Mouse (Mus musculus): ENCODE results near the gene Dclk2. TPM values are rescaled to one million over a fixed set of nuclear protein-coding genes. Genes with fewer than 3 reads are reported as not detected.

The Dclk2 gene
- polyA plus RNA-seq, 1 experiment, result 20.7 TPM

DNA sequence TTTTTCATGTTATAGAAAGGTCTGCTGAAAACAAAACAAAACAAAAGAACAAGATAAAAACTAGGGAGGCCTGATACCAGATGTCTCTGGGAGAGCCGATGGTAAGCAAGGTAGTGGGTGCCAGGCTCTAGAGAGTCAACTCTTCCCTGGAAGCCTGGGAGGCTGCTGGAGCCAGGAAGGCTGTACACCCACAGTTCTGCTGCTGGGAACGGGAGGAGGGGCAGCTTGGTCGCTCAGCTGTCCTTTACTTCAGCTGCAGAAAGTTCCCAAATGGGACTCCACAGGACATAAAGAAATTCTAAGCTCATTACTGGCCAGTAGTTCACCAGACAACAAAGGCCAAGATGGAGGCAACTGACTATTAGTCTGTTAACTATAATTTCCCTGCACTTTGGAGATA lies 50.2 kb downstream of the Dclk2 start:
- H3K27me3 ChIP-seq (ENCODE audit: control insufficient read depth, insufficient read depth, low read length, poor library complexity, severe bottlenecking), result no peaks in the 10 kb centered on the region; the same call in 1 of the 2 replicates
- no peaks in the 10 kb centered on the region for H3K9me3 ChIP-seq (replicated peaks; ENCODE audit: control insufficient read depth, insufficient read depth, low read length, poor library complexity, severe bottlenecking)
- no peaks in the 10 kb centered on the region for H3K4me1 ChIP-seq (ENCODE audit: control insufficient read depth, insufficient read depth, low read length)
- no peak overlapping the region for H3K27ac ChIP-seq (ENCODE audit: insufficient read depth, low read length)
- H3K9ac ChIP-seq (ENCODE audit: low read depth, poor library complexity, severe bottlenecking), result no peak overlapping the region
- TF ChIP-seq POLR2A (IDR thresholded peaks at IDR 0.05; ENCODE audit: insufficient read depth, low read length) (no peak), CTCF (IDR thresholded peaks at IDR 0.05; ENCODE audit: low read depth, low read length) (no peak)
- H3K4me3 ChIP-seq (ENCODE audit: low read depth, low read length), result no peak overlapping the region
- H3K36me3 ChIP-seq (ENCODE audit: control insufficient read depth, insufficient read depth, low read length, poor library complexity, severe bottlenecking), result no peaks in the 10 kb centered on the region

GRCm38 (mm10) chr3:86868721-86869120 lies 51.9 kb downstream of the Dclk2 start:
- H3K27me3 ChIP-seq (ENCODE audit: control insufficient read depth, insufficient read depth, low read length, poor library complexity, severe bottlenecking), result no peaks in the 10 kb centered on the region; the same call in 1 of the 2 replicates
- no peaks in the 10 kb centered on the region for H3K4me1 ChIP-seq (ENCODE audit: control insufficient read depth, insufficient read depth, low read length)
- TF ChIP-seq CTCF (IDR thresholded peaks at IDR 0.05; ENCODE audit: low read depth, low read length) (no peak), EP300 (IDR thresholded peaks at IDR 0.05; ENCODE audit: insufficient read depth, low read depth, low read length) (no peak), POLR2A (IDR thresholded peaks at IDR 0.05; ENCODE audit: insufficient read depth, low read length) (no peak)
- H3K9me3 ChIP-seq (replicated peaks; ENCODE audit: control insufficient read depth, insufficient read depth, low read length, poor library complexity, severe bottlenecking), result no peaks in the 10 kb centered on the region
- H3K4me3 ChIP-seq (ENCODE audit: low read depth, low read length), result no peak overlapping the region
- no peak overlapping the region for H3K9ac ChIP-seq (ENCODE audit: low read depth, poor library complexity, severe bottlenecking)
- H3K36me3 ChIP-seq (ENCODE audit: control insufficient read depth, insufficient read depth, low read length, poor library complexity, severe bottlenecking), result no peaks in the 10 kb centered on the region
- H3K27ac ChIP-seq (ENCODE audit: insufficient read depth, low read length), result no peak overlapping the region

GRCm38 (mm10) chr3:86863327-86864008 lies 57.2 kb downstream of the Dclk2 start:
- peak overlapping the region; percentile 59 for H3K27ac ChIP-seq (ENCODE audit: insufficient read depth, low read length)
- H3K9me3 ChIP-seq (replicated peaks; ENCODE audit: control insufficient read depth, insufficient read depth, low read length, poor library complexity, severe bottlenecking), result no peaks in the 10 kb centered on the region
- H3K27me3 ChIP-seq (ENCODE audit: control insufficient read depth, insufficient read depth, low read length, poor library complexity, severe bottlenecking), result no peaks in the 10 kb centered on the region; the same call in 1 of the 2 replicates
- TF ChIP-seq POLR2A (IDR thresholded peaks at IDR 0.05; ENCODE audit: insufficient read depth, low read length) (no peak), CTCF (IDR thresholded peaks at IDR 0.05; ENCODE audit: low read depth, low read length) (no peak), EP300 (IDR thresholded peaks at IDR 0.05; ENCODE audit: insufficient read depth, low read depth, low read length) (no peak)
- H3K9ac ChIP-seq (ENCODE audit: low read depth, poor library complexity, severe bottlenecking), result no peak overlapping the region
- H3K4me3 ChIP-seq (ENCODE audit: low read depth, low read length), result peak overlapping the region; percentile 44
- H3K36me3 ChIP-seq (ENCODE audit: control insufficient read depth, insufficient read depth, low read length, poor library complexity, severe bottlenecking), result no peaks in the 10 kb centered on the region
- peaks cover 5% of the 10 kb centered on the region for H3K4me1 ChIP-seq (ENCODE audit: control insufficient read depth, insufficient read depth, low read length)

DNA sequence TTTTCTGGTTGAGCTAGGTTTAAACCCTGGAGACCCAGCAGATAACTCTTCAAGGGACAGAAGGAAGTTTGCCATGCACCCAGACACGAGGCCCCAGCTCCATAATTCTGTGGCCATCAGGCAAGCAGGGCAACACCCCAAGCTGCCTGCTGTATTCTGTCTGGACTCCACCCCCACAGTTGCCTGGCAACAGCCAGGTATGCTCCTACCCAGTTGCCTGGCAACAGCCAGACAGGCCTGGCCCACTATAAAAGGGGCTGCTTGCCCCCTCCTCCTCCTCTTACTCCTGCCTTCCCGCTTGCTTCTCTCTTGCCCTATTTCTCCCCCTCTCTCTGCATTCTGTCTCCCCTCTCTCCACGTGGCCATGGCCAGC lies 57.7 kb downstream of the Dclk2 start:
- TF ChIP-seq CTCF (IDR thresholded peaks at IDR 0.05; ENCODE audit: low read depth, low read length) (no peak), EP300 (IDR thresholded peaks at IDR 0.05; ENCODE audit: insufficient read depth, low read depth, low read length) (no peak), POLR2A (IDR thresholded peaks at IDR 0.05; ENCODE audit: insufficient read depth, low read length) (no peak)
- peak overlapping the region; percentile 44 for H3K4me3 ChIP-seq (ENCODE audit: low read depth, low read length)
- H3K4me1 ChIP-seq (ENCODE audit: control insufficient read depth, insufficient read depth, low read length), result peaks cover 5% of the 10 kb centered on the region
- no peaks in the 10 kb centered on the region for H3K36me3 ChIP-seq (ENCODE audit: control insufficient read depth, insufficient read depth, low read length, poor library complexity, severe bottlenecking)
- no peaks in the 10 kb centered on the region; the same call in 1 of the 2 replicates for H3K27me3 ChIP-seq (ENCODE audit: control insufficient read depth, insufficient read depth, low read length, poor library complexity, severe bottlenecking)
- no peaks in the 10 kb centered on the region for H3K9me3 ChIP-seq (replicated peaks; ENCODE audit: control insufficient read depth, insufficient read depth, low read length, poor library complexity, severe bottlenecking)
- peak overlapping the region; percentile 59 for H3K27ac ChIP-seq (ENCODE audit: insufficient read depth, low read length)
- no peak overlapping the region for H3K9ac ChIP-seq (ENCODE audit: low read depth, poor library complexity, severe bottlenecking)

DNA sequence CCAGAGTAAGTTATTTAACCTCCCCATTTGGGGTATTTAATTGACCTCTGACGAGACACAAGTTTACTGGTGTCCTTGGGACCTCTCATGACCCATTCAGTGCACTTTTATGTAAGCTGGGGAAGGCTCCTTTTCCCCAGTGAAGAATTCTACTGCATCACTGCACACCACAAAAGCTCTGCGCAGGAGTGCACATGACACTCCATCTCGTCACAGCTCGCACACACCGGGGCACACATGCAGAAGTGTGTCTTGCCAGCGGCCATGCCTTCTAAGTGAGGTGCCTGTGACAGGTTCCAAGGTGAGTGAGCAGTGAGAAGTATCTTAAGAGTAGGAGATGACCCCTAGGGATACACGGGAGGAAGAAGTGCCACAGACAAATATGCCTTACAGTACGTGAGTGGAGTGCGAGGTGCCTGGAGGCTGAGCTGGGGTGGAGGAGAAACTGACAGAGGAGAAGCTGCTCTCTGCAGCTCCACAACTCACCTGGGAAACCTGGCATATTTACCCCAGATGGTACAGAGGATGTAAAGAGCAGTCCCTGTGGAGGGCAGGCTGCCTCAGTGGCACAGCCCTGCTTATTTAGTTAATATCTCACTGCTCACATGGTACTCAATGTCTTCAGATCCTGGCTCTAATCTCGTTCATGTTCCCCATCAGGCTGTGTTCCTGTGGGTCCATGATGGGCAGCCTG lies 58.3 kb downstream of the Dclk2 start:
- Histone ChIP-seq H3K4me1 (ENCODE audit: control insufficient read depth, insufficient read depth, low read length) (peaks cover 5% of the 10 kb centered on the region), H3K9me3 (replicated peaks; ENCODE audit: control insufficient read depth, insufficient read depth, low read length, poor library complexity, severe bottlenecking) (no peaks in the 10 kb centered on the region), H3K9ac (ENCODE audit: low read depth, poor library complexity, severe bottlenecking) (no peak overlapping the region), H3K36me3 (ENCODE audit: control insufficient read depth, insufficient read depth, low read length, poor library complexity, severe bottlenecking) (no peaks in the 10 kb centered on the region), H3K4me3 (ENCODE audit: low read depth, low read length) (no peak overlapping the region), H3K27me3 (ENCODE audit: control insufficient read depth, insufficient read depth, low read length, poor library complexity, severe bottlenecking) (no peaks in the 10 kb centered on the region), H3K27ac (ENCODE audit: insufficient read depth, low read length) (no peak overlapping the region)
- TF ChIP-seq EP300 (IDR thresholded peaks at IDR 0.05; ENCODE audit: insufficient read depth, low read depth, low read length) (no peak), CTCF (IDR thresholded peaks at IDR 0.05; ENCODE audit: low read depth, low read length) (no peak), POLR2A (IDR thresholded peaks at IDR 0.05; ENCODE audit: insufficient read depth, low read length) (no peak)

- H3K4me1 ChIP-seq (ENCODE audit: control insufficient read depth, insufficient read depth, low read length), result peaks cover 5% of the 10 kb centered on the region
These were observed 60.9 kb downstream of the Dclk2 start for GRCm38 (mm10) chr3:86859791-86860190.

More at GRCm38 (mm10) chr3:86859791-86860190, 60.9 kb downstream of the Dclk2 start:
- H3K27ac ChIP-seq (ENCODE audit: insufficient read depth, low read length), result no peak overlapping the region
- TF ChIP-seq EP300 (IDR thresholded peaks at IDR 0.05; ENCODE audit: insufficient read depth, low read depth, low read length) (no peak), CTCF (IDR thresholded peaks at IDR 0.05; ENCODE audit: low read depth, low read length) (no peak)
- H3K27me3 ChIP-seq (ENCODE audit: control insufficient read depth, insufficient read depth, low read length, poor library complexity, severe bottlenecking), result no peaks in the 10 kb centered on the region
- H3K9me3 ChIP-seq (replicated peaks; ENCODE audit: control insufficient read depth, insufficient read depth, low read length, poor library complexity, severe bottlenecking), result no peaks in the 10 kb centered on the region
- H3K36me3 ChIP-seq (ENCODE audit: control insufficient read depth, insufficient read depth, low read length, poor library complexity, severe bottlenecking), result no peaks in the 10 kb centered on the region
- H3K4me3 ChIP-seq (ENCODE audit: low read depth, low read length), result no peak overlapping the region
- H3K9ac ChIP-seq (ENCODE audit: low read depth, poor library complexity, severe bottlenecking), result no peak overlapping the region
